Mouse (Mus musculus) erythroblast, embryonic 14.5 days (primary cell): ENCODE data around the gene Sertad4.

Experiments used
- GATA1 ChIP-seq: IDR thresholded peaks from 2 replicates; pipeline ENCODE4 v1.6.1; 2012; ENCODE audit warnings: low read length, inconsistent platforms, mixed read lengths
- TAL1 ChIP-seq: IDR thresholded peaks from 3 replicates; pipeline ENCODE4 v1.6.1; 2012; ENCODE audit warnings: low read length, inconsistent platforms, mixed read lengths

GRCm38 (mm10) chr1:192796201-192797010 lies 59.1 kb downstream of the Sertad4 start:
- TF ChIP-seq GATA1 (no peak), TAL1 (no peak)
